Mouse (Mus musculus): ENCODE measurements around the gene Aadac.

DNA sequence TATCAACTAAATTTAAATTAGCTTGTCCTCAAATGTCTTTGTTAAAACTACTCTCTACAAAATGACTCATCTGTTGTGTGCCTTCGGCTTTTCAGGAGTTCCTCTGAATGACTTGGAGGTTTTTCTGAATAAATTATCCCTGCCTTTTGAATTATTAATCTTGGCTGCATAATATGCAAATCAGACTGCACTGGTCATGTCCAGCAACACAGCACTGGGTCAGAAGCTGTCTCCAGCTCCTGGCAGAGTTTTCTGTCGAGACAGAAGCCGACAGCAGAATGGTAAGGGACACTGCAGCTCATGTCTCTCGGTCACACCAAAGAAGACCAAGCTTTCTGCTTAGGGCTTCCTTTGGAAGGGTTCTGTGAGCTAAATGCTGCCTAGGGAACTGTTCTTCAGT lies 56.1 kb downstream of the Aadac start, which contains the start of gene Sucnr1:
- TF ChIP-seq EP300 (IDR thresholded peaks at IDR 0.05; ENCODE audit: low read depth) (no peak), CTCF (IDR thresholded peaks at IDR 0.05; ENCODE audit: low read depth) (no peak)

Data from liver, embryonic 14.5 days (tissue).